Mouse (Mus musculus) CH12.LX (cell line): ENCODE results near the gene Gna14. TPM values are rescaled to one million over a fixed set of nuclear protein-coding genes. Genes with fewer than 3 reads are reported as not detected.

Experiments used
- DNase-seq: peaks from one replicate; pipeline ENCODE4 v3.0.0-alpha.2; 2013; ENCODE audit errors: extremely low read depth
- H3K27ac ChIP-seq: 2 replicates; pipeline ENCODE4 v1.5.1; 2012; ENCODE audit warnings: low read depth, mild to moderate bottlenecking, control low read depth, moderate library complexity; ENCODE audit not compliant: insufficient read depth
- H3K27me3 ChIP-seq: replicated peaks from 2 replicates; pipeline ENCODE3; 2012; ENCODE audit warnings: inconsistent platforms
- H3K36me3 ChIP-seq, 2 experiments: replicated peaks in 1 of 2; 2 replicates each; pipeline versions ENCODE3 to v1.6.1; 2012; ENCODE audit warnings: inconsistent platforms in 1 of 2, low read length in 1 of 2, mild to moderate bottlenecking in 1 of 2, mixed read lengths in 1 of 2, moderate library complexity in 1 of 2; ENCODE audit not compliant: control insufficient read depth in 1 of 2, insufficient read depth in 1 of 2
- H3K4me1 ChIP-seq, 2 experiments: 2 replicates each; pipeline ENCODE4 v1.6.1; 2012; ENCODE audit warnings: inconsistent platforms in 1 of 2, moderate library complexity in 1 of 2; ENCODE audit not compliant: insufficient read depth in 2 of 2, control insufficient read depth in 1 of 2
- H3K4me2 ChIP-seq: 2 replicates; pipeline ENCODE4 v1.6.1; 2012; ENCODE audit warnings: low read depth, mild to moderate bottlenecking, control low read depth; ENCODE audit not compliant: poor library complexity, insufficient read depth, severe bottlenecking
- H3K4me3 ChIP-seq, 3 experiments: fragments of 150-350 bp in 1 of 3; sonication (generic) in 1 of 3; replicated peaks in 1 of 3; 2 replicates each; pipeline versions ENCODE3 to v1.5.1; 2011 to 2012; ENCODE audit warnings: low read depth in 2 of 3, low read length in 2 of 3, mild to moderate bottlenecking in 2 of 3, moderate library complexity in 2 of 3, control low read depth in 1 of 3, improper control_type of control experiment in 1 of 3, inconsistent platforms in 1 of 3, mixed read lengths in 1 of 3; ENCODE audit not compliant: poor library complexity in 1 of 3
- H3K79me2 ChIP-seq: replicated peaks from 2 replicates; pipeline ENCODE4 v1.6.1; 2012; ENCODE audit warnings: mild to moderate bottlenecking, moderate library complexity; ENCODE audit not compliant: control insufficient read depth, poor library complexity, insufficient read depth, severe bottlenecking; ENCODE audit errors: extremely low read depth
- H3K9ac ChIP-seq: 2 replicates; pipeline ENCODE4 v1.6.1; 2012; ENCODE audit warnings: low read depth, mild to moderate bottlenecking, control low read depth, moderate library complexity; ENCODE audit not compliant: insufficient read depth
- H3K9me3 ChIP-seq: replicated peaks from 2 replicates; pipeline ENCODE3; 2012; ENCODE audit warnings: low read length, inconsistent platforms, mixed read lengths
- CHD2 ChIP-seq: IDR thresholded peaks from 2 replicates; pipeline ENCODE4 v1.6.1; 2011; ENCODE audit warnings: low read length, improper control_type of control experiment
- CTCF ChIP-seq, 2 experiments: IDR thresholded peaks in 1 of 2; conservative IDR thresholded peaks in 1 of 2; 2 replicates each; pipeline ENCODE4 v1.5.1; 2011 to 2012; ENCODE audit warnings: low read depth in 2 of 2, low read length in 2 of 2, improper control_type of control experiment in 1 of 2, inconsistent platforms in 1 of 2, mild to moderate bottlenecking in 1 of 2, moderate library complexity in 1 of 2
- ELF1 ChIP-seq: IDR thresholded peaks from 2 replicates; pipeline ENCODE4 v1.6.1; 2014; ENCODE audit warnings: low read depth, mild to moderate bottlenecking, inconsistent platforms, low read length, improper control_type of control experiment
- EP300 ChIP-seq: IDR thresholded peaks from 2 replicates; pipeline ENCODE4 v1.6.1; 2011; ENCODE audit warnings: low read length, improper control_type of control experiment
- GABPA ChIP-seq: IDR thresholded peaks from 2 replicates; pipeline ENCODE4 v1.6.1; 2012; ENCODE audit warnings: low read depth, low read length, improper control_type of control experiment, inconsistent platforms; ENCODE audit not compliant: insufficient replicate concordance
- JUN ChIP-seq: IDR thresholded peaks from 2 replicates; pipeline ENCODE4 v1.6.1; 2011; ENCODE audit warnings: low read depth, mild to moderate bottlenecking, low read length, improper control_type of control experiment, moderate library complexity; ENCODE audit not compliant: insufficient read depth
- JUND ChIP-seq: conservative IDR thresholded peaks from 2 replicates; pipeline ENCODE4 v1.6.1; 2011; ENCODE audit warnings: low read depth, low read length, improper control_type of control experiment
- KAT2A ChIP-seq: IDR thresholded peaks from 2 replicates; pipeline ENCODE4 v1.6.1; 2012; ENCODE audit warnings: low read length, improper control_type of control experiment, inconsistent platforms; ENCODE audit not compliant: insufficient replicate concordance
- MAX ChIP-seq: IDR thresholded peaks from 2 replicates; pipeline ENCODE4 v1.6.1; 2011; ENCODE audit warnings: low read length, improper control_type of control experiment
- MAZ ChIP-seq: IDR thresholded peaks from 2 replicates; pipeline ENCODE4 v1.6.1; 2012; ENCODE audit warnings: low read depth, mild to moderate bottlenecking, inconsistent platforms, low read length, improper control_type of control experiment, moderate library complexity
- MEF2A ChIP-seq: IDR thresholded peaks from 2 replicates; pipeline ENCODE4 v1.6.1; 2014; ENCODE audit warnings: low read depth, mild to moderate bottlenecking, inconsistent platforms, low read length, improper control_type of control experiment, borderline replicate concordance
- MYC ChIP-seq: IDR thresholded peaks from 2 replicates; pipeline ENCODE4 v1.6.1; 2011; ENCODE audit warnings: low read depth, mild to moderate bottlenecking, improper control_type of control experiment, low read length
- POLR2AphosphoS2 ChIP-seq: IDR thresholded peaks from 2 replicates; pipeline ENCODE4 v1.6.1; 2011; ENCODE audit warnings: low read depth, low read length, improper control_type of control experiment
- RAD21 ChIP-seq: IDR thresholded peaks from 2 replicates; pipeline ENCODE4 v1.6.1; 2011; ENCODE audit warnings: low read depth, mild to moderate bottlenecking, low read length, improper control_type of control experiment, moderate library complexity
- SIN3A ChIP-seq: IDR thresholded peaks from 2 replicates; pipeline ENCODE4 v1.6.1; 2012; ENCODE audit warnings: low read length, improper control_type of control experiment, inconsistent platforms
- SMC3 ChIP-seq: IDR thresholded peaks from 2 replicates; pipeline ENCODE4 v1.6.1; 2011; ENCODE audit warnings: low read depth, low read length, improper control_type of control experiment
- UBTF ChIP-seq: IDR thresholded peaks from 2 replicates; pipeline ENCODE4 v1.6.1; 2012; ENCODE audit warnings: low read depth, mild to moderate bottlenecking, inconsistent platforms, low read length, improper control_type of control experiment, moderate library complexity
- USF1 ChIP-seq: IDR thresholded peaks from 2 replicates; pipeline ENCODE4 v1.6.1; 2014; ENCODE audit warnings: low read depth, mild to moderate bottlenecking, inconsistent platforms, low read length, improper control_type of control experiment
- USF2 ChIP-seq: conservative IDR thresholded peaks from 2 replicates; pipeline ENCODE4 v1.6.1; 2011; ENCODE audit warnings: low read depth, low read length, improper control_type of control experiment
- dilution Hi-C: fragments of 300-500 bp; cut with MboI; formaldehyde crosslinking; loops from 2 replicates; pipeline ENCODE4 v1.14.3; 2020; ENCODE audit warnings: low sequenced_read_pairs; ENCODE audit not compliant: extremely low pct_unique_long_range_greater_than_20kb, extremely low pct_ligation_motif_present
- in situ Hi-C: fragments of 300-500 bp; cut with MboI; formaldehyde crosslinking; loops from 3 replicates; pipeline ENCODE4 v1.14.3; 2019; ENCODE audit warnings: low sequenced_read_pairs, low pct_ligation_motif_present, low pct_unique_long_range_greater_than_20kb, mixed read lengths
- polyA plus RNA-seq: library from polyadenylated mRNA; unstranded; fragments of >175 nt; gene quantifications from 2 replicates; pipeline ENCODE4 v1.2.1, GENCODE M21; 2012; ENCODE audit warnings: low read depth; ENCODE audit not compliant: insufficient read length
- total RNA-seq, 2 experiments: library from RNA; depleted of rRNA; stranded (reverse); fragments of 300-350 nt in 1 of 2; fragments of >200 nt in 1 of 2; gene quantifications; 2 replicates each; pipeline ENCODE4 v1.2.3; 2012 to 2014

Gene Gna14
- total and polyA plus RNA-seq, 3 experiments, result 0.08 TPM; not detected in 2

GRCm38 (mm10) chr19:16625610-16626395 lies 190.2 kb downstream of the Gna14 start:
- H3K9me3 ChIP-seq, result no peaks in the 10 kb centered on the region
- H3K4me2 ChIP-seq, result no peak overlapping the region
- TF ChIP-seq MEF2A, result no peak
- TF ChIP-seq GABPA, result no peak
- TF ChIP-seq RAD21, result no peak
- TF ChIP-seq JUN, result no peak
- no peak for TF ChIP-seq JUND
- TF ChIP-seq MAZ, result no peak
- no peak for TF ChIP-seq USF2
- TF ChIP-seq USF1, result no peak
- no peak for TF ChIP-seq CHD2
- TF ChIP-seq MYC, result no peak
- no peak for TF ChIP-seq KAT2A
- TF ChIP-seq EP300, result no peak
- TF ChIP-seq POLR2AphosphoS2, result no peak
- TF ChIP-seq ELF1, result no peak
- no peak for TF ChIP-seq SIN3A
- no peak for TF ChIP-seq SMC3
- TF ChIP-seq MAX, result no peak
- no peak for TF ChIP-seq UBTF
- TF ChIP-seq CTCF (conservative IDR thresholded peaks at IDR 0.05 in 1 of 2, IDR thresholded peaks at IDR 0.05 in 1 of 2; ENCODE audit: low read depth in 2 of 2, low read length in 2 of 2), result no peak
- dilution Hi-C loops (no loop called here), in situ Hi-C loops (no loop called here)
- H3K4me3 ChIP-seq, result no peak overlapping the region
- peaks cover 0 to 5% of the 10 kb centered on the region in 2 experiments; a peak in 1 of 4 replicates for H3K4me1 ChIP-seq
- H3K79me2 ChIP-seq, result no peaks in the 10 kb centered on the region
- H3K9ac ChIP-seq, result no peak overlapping the region
- no peak for DNase-seq
- peaks cover 2 to 13% of the 10 kb centered on the region in 2 experiments for H3K36me3 ChIP-seq
- H3K27me3 ChIP-seq, result no peaks in the 10 kb centered on the region
- H3K27ac ChIP-seq, result no peak overlapping the region
